Mouse (Mus musculus) retina, embryonic 14.5 days (tissue): ENCODE data around the gene Ero1l.

Source experiments
- DNase-seq: peaks from one replicate; pipeline ENCODE4 v3.0.0-alpha.2; 2015; ENCODE audit warnings: low spot score

The Ero1l gene

DNA sequence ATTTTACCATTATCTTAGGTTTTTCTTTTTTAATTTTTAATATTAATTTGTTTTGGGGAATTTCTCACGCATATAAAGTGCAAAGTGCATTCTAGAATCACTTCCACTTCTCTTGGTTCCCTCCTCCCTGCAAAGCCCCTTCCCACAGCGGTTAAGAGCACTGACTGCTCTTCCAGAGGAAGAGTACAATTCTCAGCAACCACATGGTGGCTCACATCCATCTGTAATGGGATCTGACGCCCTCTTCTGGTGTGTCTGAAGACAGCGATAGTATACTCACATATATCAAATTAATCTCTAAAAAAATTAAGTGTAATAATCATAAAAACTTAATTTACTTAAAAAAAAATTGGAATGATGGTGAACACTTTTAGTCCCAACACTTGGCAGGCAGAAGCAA, 14.2 kb downstream of the Ero1l start:
- DNase-seq, result no peak

DNA sequence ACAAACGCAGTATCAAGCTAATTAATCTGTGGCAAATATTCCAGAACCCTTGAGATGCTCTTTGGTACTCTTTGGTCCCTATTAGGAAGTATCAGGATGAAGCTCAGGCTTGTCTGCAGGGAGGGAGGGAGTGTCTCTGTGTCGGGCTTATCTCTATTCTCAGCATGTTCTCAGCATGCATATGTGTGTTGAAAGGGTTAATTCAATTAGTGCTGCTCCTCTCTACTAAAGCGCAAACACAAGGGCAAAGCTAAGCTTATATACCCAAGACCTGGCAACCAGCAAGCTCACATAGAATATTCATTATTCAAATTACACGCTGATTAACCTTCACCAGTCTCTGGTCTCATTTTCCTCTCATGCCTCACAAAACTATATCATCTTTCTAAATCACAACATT, 14.6 kb downstream of the Ero1l start:
- DNase-seq, result no peak

DNA sequence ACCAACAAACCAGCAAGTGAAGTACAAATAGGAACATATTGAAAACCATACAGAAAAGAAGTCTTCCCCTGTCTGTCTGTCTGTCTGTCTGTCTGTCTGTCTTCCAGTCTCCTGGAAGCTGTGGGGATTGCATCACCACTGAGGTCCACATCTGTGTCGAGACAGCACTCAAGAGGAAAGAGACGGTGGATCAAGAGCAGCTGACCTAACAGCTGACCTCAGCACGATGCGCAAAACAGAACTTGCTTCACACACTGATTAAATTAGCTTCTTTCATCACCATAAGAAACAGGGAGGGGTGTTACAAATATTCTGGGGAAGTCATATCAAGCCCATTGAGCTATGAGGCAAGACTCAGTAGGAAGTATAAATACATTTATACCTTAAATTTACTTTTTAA, 27.0 kb downstream of the Ero1l start:
- DNase-seq, result no peak

DNA sequence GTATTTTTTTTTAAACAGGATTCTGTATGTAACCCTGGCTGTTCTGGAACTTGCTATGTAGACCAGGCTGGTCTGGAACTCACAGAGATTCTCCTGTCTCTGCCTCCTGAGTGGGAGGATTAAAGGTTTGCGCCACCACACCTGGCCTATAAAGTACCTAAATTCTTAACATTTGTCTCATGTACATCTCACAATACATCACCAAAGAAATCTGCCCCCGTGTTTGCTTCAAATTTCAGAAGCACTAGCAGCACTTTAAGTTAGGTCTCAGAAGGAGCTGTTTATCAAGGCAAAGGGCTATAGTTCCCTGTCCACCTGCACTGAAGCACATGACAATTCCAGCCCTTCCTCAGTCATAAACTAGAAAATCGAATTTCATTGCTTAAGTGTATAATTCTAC, 36.5 kb downstream of the Ero1l start:
- DNase-seq, result no peak

DNA sequence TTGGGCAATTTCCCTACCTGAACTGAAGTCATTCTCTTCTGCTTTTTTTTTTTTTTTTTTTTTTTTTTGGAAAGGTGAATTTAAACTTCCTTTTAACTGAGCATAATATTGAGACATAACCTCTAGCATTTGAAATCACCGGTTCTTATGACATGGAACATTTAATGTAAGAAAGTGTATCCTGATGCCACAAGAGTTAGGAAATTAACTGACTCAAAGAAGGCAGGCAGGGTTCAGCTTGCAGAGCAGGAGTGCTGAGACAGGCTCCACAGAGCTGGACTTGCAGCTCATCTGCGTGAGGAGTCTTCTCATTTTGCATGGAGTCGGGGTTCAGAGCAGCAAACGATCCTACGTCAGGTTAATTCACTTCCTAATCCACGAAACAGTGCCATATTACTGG, 42.8 kb downstream of the Ero1l start:
- DNase-seq, result no peak

DNA sequence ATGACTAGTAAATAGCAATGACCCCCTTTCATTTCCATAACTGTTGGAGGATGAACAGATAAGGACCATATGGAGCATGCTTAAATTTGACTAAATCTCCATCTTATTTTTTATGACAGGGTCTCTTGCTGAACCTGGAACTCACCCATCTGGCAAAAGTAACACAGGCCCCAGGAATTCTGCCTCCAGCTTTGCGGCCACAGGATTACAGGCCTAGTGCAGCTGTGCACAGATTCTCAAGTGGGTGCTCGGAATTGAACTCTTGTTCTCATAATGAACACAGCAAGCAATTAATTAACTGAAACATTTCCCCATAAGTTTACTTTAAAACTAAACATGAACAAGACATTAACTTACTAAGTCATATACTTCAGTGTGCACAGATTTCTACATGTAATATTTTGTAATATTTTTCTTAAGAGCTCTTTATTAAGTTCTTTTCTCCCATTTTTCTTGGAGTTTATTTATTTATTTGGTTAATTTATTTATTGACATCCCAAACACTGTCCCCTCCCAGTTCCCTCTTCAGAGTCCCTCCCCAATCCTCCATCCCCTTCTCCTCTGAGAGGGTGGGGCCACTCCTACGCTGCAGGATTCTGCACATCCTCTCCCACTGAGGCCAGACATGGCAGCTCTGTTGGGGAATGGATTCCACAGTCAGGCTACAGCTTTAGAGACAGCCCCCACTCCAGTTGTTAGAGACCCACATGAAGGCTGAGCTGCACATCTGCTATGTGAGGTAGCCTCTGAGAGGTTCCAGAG, 54.6 kb downstream of the Ero1l start:
- no peak for DNase-seq

DNA sequence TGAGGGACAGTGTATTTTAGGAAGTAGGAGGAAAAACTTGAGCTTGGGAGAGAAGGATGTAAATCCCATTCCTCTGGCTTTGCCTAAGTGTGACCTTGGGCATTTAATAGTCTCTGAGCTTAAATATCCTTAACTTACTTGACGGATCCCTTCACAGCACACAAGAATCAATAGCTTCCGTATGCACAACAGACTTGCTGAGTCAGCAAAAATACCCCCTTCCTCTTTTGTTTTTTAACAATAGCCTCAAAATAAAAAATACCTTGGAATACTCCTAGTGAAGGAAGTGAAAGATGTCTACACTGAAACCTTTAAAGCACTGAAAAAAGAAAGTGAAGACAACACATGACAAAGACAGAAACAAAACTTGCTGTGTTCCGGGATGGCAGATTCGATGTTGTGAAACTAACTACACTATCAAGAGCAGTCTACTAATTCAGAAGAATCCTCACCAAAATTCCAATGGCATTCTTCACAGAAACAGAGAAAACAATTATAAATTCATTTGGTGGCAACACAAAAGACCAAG, 67.0 kb downstream of the Ero1l start:
- DNase-seq, result no peak

DNA sequence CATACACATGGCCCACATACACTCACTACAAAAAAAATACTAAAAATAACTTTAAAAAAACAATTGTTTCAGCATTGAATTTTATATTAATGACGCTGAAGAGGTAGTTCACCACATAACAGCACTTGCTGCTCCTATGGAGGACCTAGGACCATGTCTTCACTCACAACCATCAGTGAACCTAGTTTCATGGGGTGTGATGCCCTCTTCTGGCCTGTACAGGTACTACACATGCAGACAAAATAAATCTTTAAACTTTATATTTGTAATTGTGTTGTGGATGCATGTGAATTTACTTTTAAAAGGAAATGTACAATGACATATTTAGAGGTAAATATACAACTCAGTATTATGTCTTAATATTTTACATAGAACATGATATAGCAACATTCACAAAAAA, 77.0 kb downstream of the Ero1l start:
- no peak for DNase-seq

DNA sequence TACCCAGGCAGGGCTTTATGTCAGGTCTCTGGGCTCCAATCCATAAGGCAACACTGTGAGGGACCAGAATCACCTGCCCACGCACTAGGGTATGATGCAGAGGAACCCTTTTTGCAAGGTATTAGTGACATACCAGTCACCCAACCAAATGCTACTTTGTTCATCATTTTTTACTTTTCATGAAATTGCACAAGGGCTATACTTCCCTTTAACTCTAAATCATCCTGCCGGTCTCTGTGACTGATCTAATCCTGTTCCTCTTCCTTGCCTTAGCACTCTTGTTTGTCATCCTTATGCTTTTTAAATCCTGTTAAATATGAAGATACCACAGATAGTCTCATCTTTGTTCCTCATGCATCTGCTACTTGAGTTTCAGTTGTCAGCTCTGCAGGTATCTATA, 79.5 kb downstream of the Ero1l start:
- no peak for DNase-seq
